Mouse (Mus musculus): ENCODE measurements around the gene Tnc. TPM values are rescaled to one million over a fixed set of nuclear protein-coding genes. Genes with fewer than 3 reads are reported as not detected.

Tnc gene
- total RNA-seq (2021), result 10 to 100 TPM; 70.3 to 71.8 TPM
- long read RNA-seq, experiment 1, full-length matches to known transcripts, result 6 of 107 reads
- long read RNA-seq, experiment 1, partial matches to known transcripts, result 37 of 107 reads
- long read RNA-seq, experiment 1, other reads (novel, unspliced or antisense), result 64 of 107 reads
- long read RNA-seq, experiment 2, full-length matches to known transcripts, result 9 of 125 reads
- long read RNA-seq, experiment 2, partial matches to known transcripts, result 27 of 125 reads
- long read RNA-seq, experiment 2, other reads (novel, unspliced or antisense), result 89 of 125 reads

DNA sequence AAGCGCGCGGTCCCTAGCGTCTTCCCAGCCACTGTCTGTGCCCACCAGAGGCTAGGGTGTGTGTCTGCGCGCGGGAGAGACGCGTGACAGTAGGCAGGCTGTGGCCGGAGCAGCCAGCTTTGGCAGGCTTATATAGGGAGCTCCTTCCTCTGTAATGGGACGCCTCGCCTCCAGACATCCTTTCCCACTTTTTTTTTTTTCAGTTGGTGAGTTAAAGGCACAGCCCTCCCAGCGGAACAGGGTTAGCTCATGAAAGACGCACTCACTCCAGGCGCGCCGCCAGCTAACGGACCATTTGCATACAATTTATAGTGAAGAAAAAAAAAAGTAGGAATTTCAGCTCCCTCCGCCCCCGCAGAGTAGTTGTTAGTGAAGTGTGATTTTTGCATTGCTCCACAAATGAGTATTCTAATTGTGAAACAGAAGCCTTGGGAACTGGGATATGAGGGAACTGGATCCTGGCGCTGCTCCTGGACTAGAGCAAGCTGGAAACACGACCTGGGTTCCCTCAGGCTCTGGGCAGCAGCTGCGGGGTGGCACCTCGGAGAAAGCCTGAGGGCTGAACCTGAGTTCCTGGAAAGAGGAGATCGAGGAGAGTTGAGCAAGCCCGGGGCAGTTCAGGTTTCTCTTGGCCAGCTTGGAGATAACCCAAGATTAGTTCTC lies at the start of gene Tnc:
Tnc (minus strand) TSS at position 185 of the 663 bp plus-strand sequence.
- peak; percentile 50 to 81 for DNase-seq (ENCODE audit: low spot score in 2 of 2)

DNA sequence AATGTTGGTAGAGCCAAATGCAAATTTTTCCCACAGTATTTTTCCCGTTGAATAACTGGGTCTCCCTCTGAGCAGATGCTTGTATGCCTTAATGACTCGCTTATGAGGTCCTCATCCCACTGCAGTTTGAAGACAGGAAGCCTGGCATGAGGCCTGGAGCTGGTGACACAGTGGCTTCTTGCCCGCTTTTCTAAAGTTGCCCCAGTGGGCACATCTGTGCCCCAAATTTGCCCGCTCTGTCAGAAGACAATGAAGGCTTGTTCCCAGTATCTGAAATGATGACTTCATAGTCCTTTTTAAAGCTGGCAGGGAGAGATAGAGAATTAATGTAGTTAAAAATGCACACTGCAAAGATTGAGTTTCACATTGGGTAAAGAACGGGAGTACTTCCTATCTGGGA lies 47.4 kb upstream of the Tnc start:
- peak in 1 of 2 experiments; percentile 25 for DNase-seq (ENCODE audit: low spot score in 2 of 2)

DNA sequence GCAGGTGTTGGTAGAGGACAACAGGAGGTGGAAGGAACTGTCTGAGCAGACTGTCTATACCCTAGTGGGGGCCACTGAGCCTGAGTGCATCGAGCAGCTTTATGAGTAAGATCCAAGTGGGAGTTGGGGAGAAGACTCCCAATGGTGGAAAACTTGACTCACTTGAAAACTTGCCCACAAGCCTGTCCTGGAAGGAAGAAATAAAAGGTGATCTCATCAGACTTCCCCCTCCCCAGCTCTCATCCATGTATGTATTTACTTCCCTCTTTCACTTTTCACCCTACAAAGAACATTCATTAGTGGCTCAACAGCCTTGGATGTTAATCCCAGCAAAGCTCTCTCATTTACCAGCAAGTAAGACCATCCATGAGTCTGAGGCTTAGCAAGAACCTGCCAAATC lies 46.0 kb upstream of the Tnc start:
- DNase-seq (ENCODE audit: low spot score in 2 of 2), result no peak

GRCm38 (mm10) chr4:64089378-64089777 lies 42.6 kb upstream of the Tnc start:
- DNase-seq (ENCODE audit: low spot score in 2 of 2), result no peak

DNA sequence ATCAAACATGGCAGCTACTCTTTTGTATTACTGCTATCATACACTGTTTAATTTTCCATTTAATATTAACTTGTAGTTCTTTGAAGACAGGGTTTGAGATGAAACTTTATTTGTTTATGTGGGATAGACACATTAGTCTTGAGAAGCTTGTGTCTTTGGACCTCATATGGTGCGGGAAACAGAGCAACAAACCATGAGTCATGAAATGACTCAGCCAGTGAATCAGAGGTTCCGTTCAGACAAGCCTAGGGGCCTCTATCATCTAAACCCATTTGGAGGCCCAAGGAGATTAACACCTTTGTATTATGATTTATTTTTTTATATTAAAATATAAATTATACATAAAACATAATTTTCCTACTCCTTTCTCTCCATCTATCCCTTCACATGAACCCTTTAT lies 40.9 kb upstream of the Tnc start:
- DNase-seq (ENCODE audit: low spot score in 2 of 2), result no peak

- DNase-seq (ENCODE audit: low spot score in 2 of 2), result no peak
These were observed 39.3 kb upstream of the Tnc start for GRCm38 (mm10) chr4:64085993-64086567.

- DNase-seq (ENCODE audit: low spot score in 2 of 2), result no peak
These were observed 37.0 kb upstream of the Tnc start for GRCm38 (mm10) chr4:64083858-64084257.

- peak in 1 of 2 experiments; percentile 47 for DNase-seq (ENCODE audit: low spot score in 2 of 2)
These were observed 31.3 kb upstream of the Tnc start for GRCm38 (mm10) chr4:64078029-64078619.

DNA sequence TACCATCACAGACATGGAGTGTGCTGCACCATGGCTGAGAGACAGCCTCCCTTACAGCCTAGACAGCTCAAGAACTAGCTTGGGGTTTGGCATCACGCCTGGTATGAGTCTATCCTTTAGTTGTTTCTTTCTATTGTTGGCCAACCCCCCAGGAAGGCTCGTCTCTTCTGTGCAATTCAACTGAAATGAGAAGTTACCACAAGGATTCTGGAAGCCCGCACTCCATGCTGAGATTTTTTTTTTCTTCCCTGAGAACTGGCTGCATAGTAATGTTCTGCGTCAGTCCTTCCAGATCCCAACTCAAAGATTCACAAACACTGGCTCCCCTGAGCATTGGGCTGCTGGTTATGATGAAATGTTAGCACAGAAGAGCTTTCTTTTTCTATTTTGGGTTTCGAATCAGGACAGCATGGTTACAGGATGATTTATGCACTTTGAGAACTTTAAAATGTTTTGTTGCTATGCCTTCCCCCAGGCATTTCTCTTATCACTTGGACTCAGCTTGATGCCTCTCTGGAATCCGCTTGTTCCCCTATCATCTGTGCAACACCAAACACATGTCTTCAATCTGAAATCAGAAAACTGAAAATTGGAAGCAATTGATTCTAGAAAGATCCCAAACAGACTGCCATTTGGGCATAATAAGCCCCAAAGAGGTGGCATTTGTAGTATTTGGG lies 29.7 kb upstream of the Tnc start:
- peak in 1 of 2 experiments; percentile 51 for DNase-seq (ENCODE audit: low spot score in 2 of 2)

DNA sequence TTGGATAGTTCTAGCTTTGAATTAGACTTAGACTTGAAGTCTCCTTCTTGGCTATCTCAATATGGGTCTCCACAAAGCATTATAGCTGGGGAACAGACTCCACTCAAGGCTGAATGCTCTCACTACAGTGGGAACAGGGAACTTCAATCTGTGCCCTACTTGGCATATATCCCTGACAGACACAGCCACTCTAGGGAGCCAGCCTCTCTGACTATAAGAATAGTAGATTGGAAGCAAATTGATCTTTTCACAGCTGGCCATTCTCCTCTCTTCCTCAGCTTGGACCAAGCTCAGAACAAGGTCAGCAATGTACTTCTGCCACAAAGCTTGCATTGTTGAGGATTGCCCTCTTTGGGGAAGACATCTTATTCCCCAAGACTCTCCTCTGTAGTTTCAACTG lies 27.9 kb upstream of the Tnc start:
- DNase-seq (ENCODE audit: low spot score in 2 of 2), result no peak

- DNase-seq (ENCODE audit: low spot score in 2 of 2), result no peak
These were observed 20.6 kb upstream of the Tnc start for GRCm38 (mm10) chr4:64067394-64067793.

GRCm38 (mm10) chr4:64065266-64065665 lies 18.5 kb upstream of the Tnc start:
- peak in 1 of 2 experiments; percentile 14 for DNase-seq (ENCODE audit: low spot score in 2 of 2)

DNA sequence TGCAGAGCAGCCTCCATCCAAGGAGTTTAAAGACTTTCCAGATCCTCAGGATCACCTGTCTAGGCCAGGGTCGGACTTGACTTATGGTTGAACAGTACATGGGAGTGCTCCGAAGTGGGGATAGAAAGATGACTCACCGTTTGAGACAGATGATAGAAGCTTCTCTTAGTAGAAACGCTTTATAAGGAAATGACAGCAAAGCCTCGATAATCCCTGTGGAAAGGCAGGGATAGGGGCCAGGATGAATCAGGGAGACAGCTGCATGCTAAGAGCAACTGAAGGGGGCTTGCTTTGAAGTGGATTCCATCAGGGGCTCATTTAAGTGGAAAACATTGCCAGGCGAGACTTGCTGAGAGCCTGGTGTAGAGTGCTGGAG lies 12.0 kb upstream of the Tnc start:
- peak in 1 of 2 experiments; percentile 21 for DNase-seq (ENCODE audit: low spot score in 2 of 2)

DNA sequence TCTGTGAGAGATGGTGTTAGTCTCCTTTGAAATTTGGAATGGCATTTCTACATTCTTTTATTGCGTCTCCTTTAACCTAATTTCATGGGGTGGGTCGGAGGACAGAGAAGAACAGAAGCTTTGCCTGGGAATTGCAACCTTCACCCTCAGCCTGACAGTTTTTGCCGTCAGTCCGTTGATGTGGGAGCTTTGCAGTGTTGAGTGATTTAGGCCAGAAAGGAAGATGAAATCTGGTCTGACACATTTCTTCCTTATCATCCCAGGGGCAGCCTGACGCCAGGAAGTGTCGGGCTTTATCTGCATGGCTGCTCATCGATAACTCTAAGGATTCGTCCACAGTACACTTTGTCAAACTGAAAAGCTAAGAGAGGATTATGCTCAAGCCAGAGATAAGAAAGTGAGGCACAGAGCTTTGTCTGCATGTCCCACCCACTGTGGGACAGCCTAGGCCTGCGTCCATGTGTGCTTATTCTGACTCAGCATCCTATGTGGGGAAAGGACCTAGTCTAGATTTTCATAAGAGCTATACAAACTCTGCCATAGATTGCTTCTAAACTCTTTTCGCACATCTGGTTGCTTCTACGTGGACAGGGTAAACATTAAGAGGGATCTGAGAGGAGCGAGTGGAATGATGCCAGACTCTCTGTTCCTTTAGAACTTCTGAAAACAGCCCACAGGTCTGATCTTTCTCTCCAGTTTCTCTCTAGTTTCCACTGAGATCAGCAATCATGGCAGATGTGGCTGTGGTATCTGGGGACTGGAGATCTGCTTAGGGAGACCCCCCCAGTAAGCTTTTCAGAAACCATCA lies 11.4 kb upstream of the Tnc start:
- DNase-seq (ENCODE audit: low spot score in 2 of 2), result no peak

DNA sequence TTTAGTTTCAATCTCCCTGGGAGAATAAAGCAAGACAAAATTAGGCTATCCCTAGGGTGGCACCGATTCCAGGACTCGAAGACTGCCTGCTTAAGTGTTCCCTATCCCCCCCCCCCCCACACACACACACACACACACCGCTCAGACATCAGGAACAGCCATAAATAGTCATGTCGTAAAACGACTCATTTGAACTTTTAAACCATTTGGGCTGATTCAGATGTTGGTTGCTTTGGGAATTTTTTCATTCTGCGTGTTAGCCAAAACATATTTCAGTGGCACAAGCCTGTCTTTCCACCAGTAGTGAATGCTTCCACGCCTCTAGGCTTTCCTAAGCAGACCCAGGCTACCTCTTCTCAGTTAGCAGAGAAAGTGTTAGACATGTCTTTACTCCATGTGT lies 1.4 kb upstream of the Tnc start:
- no peak for DNase-seq (ENCODE audit: low spot score in 2 of 2)

GRCm38 (mm10) chr4:64043893-64044292 lies 2.9 kb downstream of the Tnc start:
- no peak for DNase-seq (ENCODE audit: low spot score in 2 of 2)

GRCm38 (mm10) chr4:64043371-64043770 lies 3.4 kb downstream of the Tnc start:
- peak in 1 of 2 experiments; percentile 31 for DNase-seq (ENCODE audit: low spot score in 2 of 2)

- DNase-seq (ENCODE audit: low spot score in 2 of 2), result no peak
These were observed 7.7 kb downstream of the Tnc start for GRCm38 (mm10) chr4:64039091-64039490.

DNA sequence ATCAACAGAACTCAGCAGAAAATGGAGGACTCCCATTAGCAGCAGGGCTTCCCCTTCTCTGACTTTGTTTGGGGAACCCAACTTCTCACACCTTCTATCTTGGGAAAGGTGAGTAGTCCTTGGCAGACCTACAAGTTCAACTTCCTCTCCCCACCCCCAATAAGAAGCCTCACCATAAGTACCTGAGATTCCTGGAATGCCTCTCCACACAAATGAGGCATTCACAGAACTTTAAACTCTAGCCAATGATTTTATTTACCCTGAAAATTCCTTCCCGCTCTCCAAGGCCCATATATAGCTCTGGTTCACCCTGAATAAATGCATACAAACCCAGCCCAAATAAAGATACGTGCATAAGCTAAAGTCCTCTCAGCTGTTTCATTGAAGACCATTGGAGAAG lies 9.3 kb downstream of the Tnc start:
- no peak for DNase-seq (ENCODE audit: low spot score in 2 of 2)

DNA sequence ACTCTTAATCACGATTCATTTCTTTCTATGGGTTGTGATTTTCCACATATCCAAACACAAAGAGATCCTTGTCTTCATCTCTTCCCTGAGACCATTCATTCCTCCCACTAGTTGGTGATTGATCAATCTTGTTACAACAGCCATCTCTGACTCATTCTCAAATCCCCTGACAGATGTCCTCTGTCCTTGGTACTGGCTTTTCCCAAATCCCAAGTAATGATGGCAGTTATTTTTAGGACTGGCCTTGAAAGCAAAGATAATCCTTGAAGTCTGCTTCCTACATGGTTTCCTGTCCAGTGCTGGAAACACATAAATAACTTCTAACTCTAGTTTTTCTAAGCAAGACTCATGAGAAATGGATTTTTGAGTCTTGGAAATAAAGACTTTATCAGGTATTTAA lies 12.1 kb downstream of the Tnc start:
- DNase-seq (ENCODE audit: low spot score in 2 of 2), result no peak

- no peak for DNase-seq (ENCODE audit: low spot score in 2 of 2)
These were observed 13.6 kb downstream of the Tnc start for GRCm38 (mm10) chr4:64033191-64033590.
